Mouse (Mus musculus): ENCODE results near the gene Pfkfb4. TPM values are rescaled to one million over a fixed set of nuclear protein-coding genes. Genes with fewer than 3 reads are reported as not detected.

Gene Pfkfb4
- polyA plus RNA-seq, 1 experiment: 10.6 TPM

- Histone ChIP-seq H3K27me3 (replicated peaks; ENCODE audit: control insufficient read depth, insufficient read depth, low read length) (no peaks in the 10 kb centered on the region), H3K36me3 (ENCODE audit: control insufficient read depth, insufficient read depth, low read length) (no peaks in the 10 kb centered on the region), H3K27ac (ENCODE audit: insufficient read depth, low read depth, low read length) (no peak overlapping the region), H3K4me3 (ENCODE audit: insufficient read depth, low read depth, low read length) (no peak overlapping the region), H3K4me1 (ENCODE audit: control insufficient read depth, insufficient read depth, low read length) (no peaks in the 10 kb centered on the region)
- no peak for TF ChIP-seq POLR2A (IDR thresholded peaks at IDR 0.05; ENCODE audit: low read depth, low read length)
- no peak for TF ChIP-seq CTCF (conservative IDR thresholded peaks at IDR 0.05; ENCODE audit: insufficient read depth, insufficient read length, low read depth, low read length)
- DNase-seq: no peak
- WGBS: 66% methylated on average over 8 of the region's 8 CpGs
These were observed 35.9 kb downstream of the Pfkfb4 start for GRCm38 (mm10) chr9:109027521-109027920.

- Histone ChIP-seq H3K27me3 (replicated peaks; ENCODE audit: control insufficient read depth, insufficient read depth, low read length) (no peaks in the 10 kb centered on the region), H3K4me3 (ENCODE audit: insufficient read depth, low read depth, low read length) (no peak overlapping the region), H3K4me1 (ENCODE audit: control insufficient read depth, insufficient read depth, low read length) (no peaks in the 10 kb centered on the region), H3K36me3 (ENCODE audit: control insufficient read depth, insufficient read depth, low read length) (no peaks in the 10 kb centered on the region), H3K27ac (ENCODE audit: insufficient read depth, low read depth, low read length) (no peak overlapping the region)
- WGBS: 71% methylated on average over 3 of the region's 3 CpGs
- no peak for TF ChIP-seq POLR2A (IDR thresholded peaks at IDR 0.05; ENCODE audit: low read depth, low read length)
- no peak for TF ChIP-seq CTCF (conservative IDR thresholded peaks at IDR 0.05; ENCODE audit: insufficient read depth, insufficient read length, low read depth, low read length)
- DNase-seq: no peak
These were observed 36.8 kb downstream of the Pfkfb4 start for GRCm38 (mm10) chr9:109028421-109028820.

GRCm38 (mm10) chr9:109028919-109029318 lies 37.3 kb downstream of the Pfkfb4 start:
- no peaks in the 10 kb centered on the region for H3K4me1 ChIP-seq (ENCODE audit: control insufficient read depth, insufficient read depth, low read length)
- H3K4me3 ChIP-seq (ENCODE audit: insufficient read depth, low read depth, low read length): no peak overlapping the region
- DNase-seq: no peak
- no peaks in the 10 kb centered on the region for H3K36me3 ChIP-seq (ENCODE audit: control insufficient read depth, insufficient read depth, low read length)
- no peaks in the 10 kb centered on the region for H3K27me3 ChIP-seq (replicated peaks; ENCODE audit: control insufficient read depth, insufficient read depth, low read length)
- TF ChIP-seq POLR2A (IDR thresholded peaks at IDR 0.05; ENCODE audit: low read depth, low read length) (no peak), CTCF (conservative IDR thresholded peaks at IDR 0.05; ENCODE audit: insufficient read depth, insufficient read length, low read depth, low read length) (no peak)
- no peak overlapping the region for H3K27ac ChIP-seq (ENCODE audit: insufficient read depth, low read depth, low read length)
- WGBS: 75% methylated on average over 5 of the region's 5 CpGs

- DNase-seq: no peak
- Histone ChIP-seq H3K27ac (ENCODE audit: insufficient read depth, low read depth, low read length) (no peak overlapping the region), H3K4me3 (ENCODE audit: insufficient read depth, low read depth, low read length) (no peak overlapping the region), H3K36me3 (ENCODE audit: control insufficient read depth, insufficient read depth, low read length) (no peaks in the 10 kb centered on the region), H3K4me1 (ENCODE audit: control insufficient read depth, insufficient read depth, low read length) (no peaks in the 10 kb centered on the region), H3K27me3 (replicated peaks; ENCODE audit: control insufficient read depth, insufficient read depth, low read length) (no peaks in the 10 kb centered on the region)
- WGBS: 76% methylated on average over 3 of the region's 3 CpGs
- no peak for TF ChIP-seq POLR2A (IDR thresholded peaks at IDR 0.05; ENCODE audit: low read depth, low read length)
- no peak for TF ChIP-seq CTCF (conservative IDR thresholded peaks at IDR 0.05; ENCODE audit: insufficient read depth, insufficient read length, low read depth, low read length)
These were observed 38.7 kb downstream of the Pfkfb4 start for GRCm38 (mm10) chr9:109030312-109030711.

GRCm38 (mm10) chr9:109031001-109031400 lies 39.4 kb downstream of the Pfkfb4 start:
- no peaks in the 10 kb centered on the region for H3K4me1 ChIP-seq (ENCODE audit: control insufficient read depth, insufficient read depth, low read length)
- TF ChIP-seq CTCF (conservative IDR thresholded peaks at IDR 0.05; ENCODE audit: insufficient read depth, insufficient read length, low read depth, low read length): no peak
- TF ChIP-seq POLR2A (IDR thresholded peaks at IDR 0.05; ENCODE audit: low read depth, low read length): no peak
- H3K4me3 ChIP-seq (ENCODE audit: insufficient read depth, low read depth, low read length): no peak overlapping the region
- H3K36me3 ChIP-seq (ENCODE audit: control insufficient read depth, insufficient read depth, low read length): no peaks in the 10 kb centered on the region
- no peak overlapping the region for H3K27ac ChIP-seq (ENCODE audit: insufficient read depth, low read depth, low read length)
- 96% methylated on average over 7 of the region's 7 CpGs for WGBS
- no peak for DNase-seq
- H3K27me3 ChIP-seq (replicated peaks; ENCODE audit: control insufficient read depth, insufficient read depth, low read length): no peaks in the 10 kb centered on the region

- Histone ChIP-seq H3K36me3 (ENCODE audit: control insufficient read depth, insufficient read depth, low read length) (no peaks in the 10 kb centered on the region), H3K4me3 (ENCODE audit: insufficient read depth, low read depth, low read length) (no peak overlapping the region), H3K4me1 (ENCODE audit: control insufficient read depth, insufficient read depth, low read length) (no peaks in the 10 kb centered on the region), H3K27me3 (replicated peaks; ENCODE audit: control insufficient read depth, insufficient read depth, low read length) (no peaks in the 10 kb centered on the region), H3K27ac (ENCODE audit: insufficient read depth, low read depth, low read length) (no peak overlapping the region)
- 84% methylated on average over 8 of the region's 8 CpGs for WGBS
- DNase-seq: no peak
- TF ChIP-seq POLR2A (IDR thresholded peaks at IDR 0.05; ENCODE audit: low read depth, low read length): no peak
- TF ChIP-seq CTCF (conservative IDR thresholded peaks at IDR 0.05; ENCODE audit: insufficient read depth, insufficient read length, low read depth, low read length): no peak
These were observed 40.1 kb downstream of the Pfkfb4 start for GRCm38 (mm10) chr9:109031686-109032085.

DNA sequence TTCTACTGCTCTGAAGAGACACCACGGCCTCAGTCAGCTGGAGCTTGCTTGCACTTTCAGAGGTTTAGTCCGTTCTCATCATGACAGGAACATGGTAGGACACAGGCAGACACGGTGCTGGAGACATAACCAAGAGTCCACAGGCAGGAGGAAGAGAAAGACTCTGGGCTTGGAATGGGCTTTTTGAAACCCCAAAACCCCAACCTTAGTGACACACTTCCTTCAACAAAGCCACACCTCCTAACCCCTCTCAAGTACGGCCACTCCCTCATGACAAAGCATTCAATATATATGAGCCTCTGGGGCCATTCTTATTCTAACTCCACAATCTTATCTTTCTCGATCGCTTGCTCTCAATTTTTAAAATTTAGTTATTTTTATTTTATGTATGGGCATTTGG lies 40.9 kb downstream of the Pfkfb4 start:
- TF ChIP-seq POLR2A (IDR thresholded peaks at IDR 0.05; ENCODE audit: low read depth, low read length) (no peak), CTCF (conservative IDR thresholded peaks at IDR 0.05; ENCODE audit: insufficient read depth, insufficient read length, low read depth, low read length) (no peak)
- Histone ChIP-seq H3K36me3 (ENCODE audit: control insufficient read depth, insufficient read depth, low read length) (no peaks in the 10 kb centered on the region), H3K27me3 (replicated peaks; ENCODE audit: control insufficient read depth, insufficient read depth, low read length) (no peaks in the 10 kb centered on the region), H3K4me3 (ENCODE audit: insufficient read depth, low read depth, low read length) (no peak overlapping the region), H3K27ac (ENCODE audit: insufficient read depth, low read depth, low read length) (no peak overlapping the region), H3K4me1 (ENCODE audit: control insufficient read depth, insufficient read depth, low read length) (no peaks in the 10 kb centered on the region)
- WGBS: 78% methylated on average over 6 of the region's 6 CpGs
- DNase-seq: no peak
